Mouse (Mus musculus): ENCODE results near the gene Blzf1. TPM values are rescaled to one million over a fixed set of nuclear protein-coding genes. Genes with fewer than 3 reads are reported as not detected.
A peak's percentile ranks its signal among the peaks of the same experiment; 100 is the strongest.

Gene Blzf1
- polyA plus RNA-seq, 1 experiment: 19.2 TPM

DNA sequence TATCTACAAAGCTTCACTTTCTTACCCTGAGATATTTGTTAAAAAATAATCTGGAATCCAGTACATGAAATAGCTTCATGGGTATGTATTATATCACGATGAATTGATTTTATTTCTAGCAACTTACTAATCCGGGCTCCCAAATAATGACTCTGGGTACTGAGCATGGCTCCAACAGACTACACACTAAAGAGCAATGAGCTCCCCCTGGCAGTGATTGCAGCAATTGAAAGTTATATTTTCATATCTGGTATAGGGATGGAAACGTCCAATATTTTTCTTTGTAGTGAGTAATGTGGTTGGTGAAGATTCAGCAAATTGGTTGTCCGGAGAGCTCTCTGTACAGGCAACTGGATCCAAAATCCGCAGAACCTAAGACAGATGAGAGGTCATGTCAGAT lies 15.2 kb downstream of the Blzf1 start:
- H3K4me3 ChIP-seq (replicated peaks; ENCODE audit: insufficient read depth, low read depth, low read length): no peak overlapping the region
- no peak overlapping the region for H3K27ac ChIP-seq (ENCODE audit: insufficient read depth, low read length)
- 86% methylated on average over 5 of the region's 5 CpGs for WGBS
- DNase-seq: no peak
- TF ChIP-seq CTCF (IDR thresholded peaks at IDR 0.05; ENCODE audit: borderline replicate concordance, insufficient read depth, low read depth, low read length) (no peak), POLR2A (IDR thresholded peaks at IDR 0.05; ENCODE audit: borderline replicate concordance, insufficient read depth, low read length) (no peak)
- peaks cover 9% of the 10 kb centered on the region; the same call in 1 of the 2 replicates for H3K4me1 ChIP-seq (ENCODE audit: control insufficient read depth, insufficient read depth, low read length)
- H3K27me3 ChIP-seq (ENCODE audit: control insufficient read depth, insufficient read depth, low read length): no peaks in the 10 kb centered on the region

GRCm38 (mm10) chr1:164287406-164287805 lies 19.9 kb downstream of the Blzf1 start:
- Histone ChIP-seq H3K27ac (ENCODE audit: insufficient read depth, low read length) (peak overlapping the region; percentile 62), H3K27me3 (ENCODE audit: control insufficient read depth, insufficient read depth, low read length) (no peaks in the 10 kb centered on the region), H3K4me1 (ENCODE audit: control insufficient read depth, insufficient read depth, low read length) (peaks cover 11% of the 10 kb centered on the region; the same call in 1 of the 2 replicates), H3K4me3 (replicated peaks; ENCODE audit: insufficient read depth, low read depth, low read length) (peak overlapping the region; percentile 12)
- peak; percentile 73 to 80 for DNase-seq
- WGBS: 6% methylated on average over 15 of the region's 15 CpGs
- no peak for TF ChIP-seq CTCF (IDR thresholded peaks at IDR 0.05; ENCODE audit: borderline replicate concordance, insufficient read depth, low read depth, low read length)

GRCm38 (mm10) chr1:164284007-164284406 lies 23.3 kb downstream of the Blzf1 start:
- TF ChIP-seq POLR2A (IDR thresholded peaks at IDR 0.05; ENCODE audit: borderline replicate concordance, insufficient read depth, low read length) (no peak), CTCF (IDR thresholded peaks at IDR 0.05; ENCODE audit: borderline replicate concordance, insufficient read depth, low read depth, low read length) (no peak)
- H3K4me1 ChIP-seq (ENCODE audit: control insufficient read depth, insufficient read depth, low read length): peaks cover 11% of the 10 kb centered on the region; the same call in 1 of the 2 replicates
- no peak overlapping the region for H3K27ac ChIP-seq (ENCODE audit: insufficient read depth, low read length)
- no peaks in the 10 kb centered on the region for H3K27me3 ChIP-seq (ENCODE audit: control insufficient read depth, insufficient read depth, low read length)
- 93% methylated on average over 3 of the region's 3 CpGs for WGBS
- no peak overlapping the region for H3K4me3 ChIP-seq (replicated peaks; ENCODE audit: insufficient read depth, low read depth, low read length)
- DNase-seq: no peak

DNA sequence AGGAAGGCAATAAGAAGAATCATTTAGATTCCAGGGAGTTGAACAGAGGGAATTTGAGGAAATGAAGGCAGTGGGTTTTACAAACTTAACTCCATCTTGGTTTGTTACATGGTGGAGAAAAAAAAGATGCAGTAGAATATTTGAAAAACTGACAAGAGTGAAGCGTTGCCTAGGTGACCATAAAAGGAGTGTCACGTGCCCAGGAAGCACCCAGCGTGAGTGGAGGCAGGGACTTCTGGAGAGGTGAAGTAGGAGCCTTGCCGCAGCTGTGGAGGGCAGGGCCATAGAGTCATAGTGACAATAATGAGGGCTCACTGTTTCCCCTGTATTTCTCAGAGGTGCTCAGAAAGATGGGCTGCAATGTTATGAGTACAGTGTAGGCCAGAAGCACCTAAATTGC lies 28.0 kb downstream of the Blzf1 start:
- Histone ChIP-seq H3K27me3 (ENCODE audit: control insufficient read depth, insufficient read depth, low read length) (no peaks in the 10 kb centered on the region), H3K4me3 (replicated peaks; ENCODE audit: insufficient read depth, low read depth, low read length) (no peak overlapping the region), H3K27ac (ENCODE audit: insufficient read depth, low read length) (no peak overlapping the region), H3K4me1 (ENCODE audit: control insufficient read depth, insufficient read depth, low read length) (no peaks in the 10 kb centered on the region)
- TF ChIP-seq CTCF (IDR thresholded peaks at IDR 0.05; ENCODE audit: borderline replicate concordance, insufficient read depth, low read depth, low read length): no peak
- no peak for TF ChIP-seq POLR2A (IDR thresholded peaks at IDR 0.05; ENCODE audit: borderline replicate concordance, insufficient read depth, low read length)
- no peak for DNase-seq
- WGBS: 69% methylated on average over 4 of the region's 4 CpGs

- Histone ChIP-seq H3K27me3 (ENCODE audit: control insufficient read depth, insufficient read depth, low read length) (no peaks in the 10 kb centered on the region), H3K27ac (ENCODE audit: insufficient read depth, low read length) (no peak overlapping the region), H3K4me3 (replicated peaks; ENCODE audit: insufficient read depth, low read depth, low read length) (no peak overlapping the region), H3K4me1 (ENCODE audit: control insufficient read depth, insufficient read depth, low read length) (no peaks in the 10 kb centered on the region)
- TF ChIP-seq CTCF (IDR thresholded peaks at IDR 0.05; ENCODE audit: borderline replicate concordance, insufficient read depth, low read depth, low read length) (no peak), POLR2A (IDR thresholded peaks at IDR 0.05; ENCODE audit: borderline replicate concordance, insufficient read depth, low read length) (no peak)
- 81% methylated on average over 3 of the region's 3 CpGs for WGBS
- no peak for DNase-seq
These were observed 30.7 kb downstream of the Blzf1 start for GRCm38 (mm10) chr1:164276552-164276951.

DNA sequence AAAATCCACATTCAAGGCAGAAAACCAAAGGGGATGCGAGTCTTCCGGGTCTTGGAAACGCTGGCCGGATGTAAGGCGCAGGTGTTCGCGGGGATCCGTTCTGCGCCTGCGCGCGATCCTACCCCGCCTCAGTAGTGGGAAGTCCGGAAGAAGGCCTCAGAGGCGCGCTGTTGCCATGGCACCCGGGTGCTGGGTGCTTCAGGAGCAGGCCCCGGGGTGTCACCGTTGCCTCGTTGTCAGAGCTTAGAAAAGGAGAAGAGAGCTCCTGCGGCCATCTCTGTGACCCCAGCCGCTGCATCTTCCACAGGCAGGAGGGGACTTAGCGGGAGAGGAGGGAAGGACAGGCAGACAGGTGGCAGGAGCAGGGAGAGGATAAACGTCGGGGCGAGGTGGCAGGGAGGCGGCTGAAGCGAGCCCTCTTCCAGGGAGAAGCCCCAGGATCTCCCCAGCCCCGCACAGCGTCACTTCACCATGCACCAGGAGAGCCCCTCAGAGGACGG lies 31.8 kb downstream of the Blzf1 start, which contains the start of gene Ccdc181:
Ccdc181 (plus strand) TSS at position 131 of the 500 bp plus-strand sequence.
- peak; percentile 94 to 96 for DNase-seq
- TF ChIP-seq CTCF (IDR thresholded peaks at IDR 0.05; ENCODE audit: borderline replicate concordance, insufficient read depth, low read depth, low read length) (no peak), POLR2A (IDR thresholded peaks at IDR 0.05; ENCODE audit: borderline replicate concordance, insufficient read depth, low read length) (peak; percentile 82)
- Histone ChIP-seq H3K4me1 (ENCODE audit: control insufficient read depth, insufficient read depth, low read length) (no peaks in the 10 kb centered on the region), H3K27ac (ENCODE audit: insufficient read depth, low read length) (peak within 1 kb of the TSS; percentile 78), H3K4me3 (replicated peaks; ENCODE audit: insufficient read depth, low read depth, low read length) (peak within 1 kb of the TSS; percentile 99), H3K27me3 (ENCODE audit: control insufficient read depth, insufficient read depth, low read length) (no peaks in the 10 kb centered on the region)
- WGBS: under 1% methylated on average over 31 of the region's 31 CpGs

DNA sequence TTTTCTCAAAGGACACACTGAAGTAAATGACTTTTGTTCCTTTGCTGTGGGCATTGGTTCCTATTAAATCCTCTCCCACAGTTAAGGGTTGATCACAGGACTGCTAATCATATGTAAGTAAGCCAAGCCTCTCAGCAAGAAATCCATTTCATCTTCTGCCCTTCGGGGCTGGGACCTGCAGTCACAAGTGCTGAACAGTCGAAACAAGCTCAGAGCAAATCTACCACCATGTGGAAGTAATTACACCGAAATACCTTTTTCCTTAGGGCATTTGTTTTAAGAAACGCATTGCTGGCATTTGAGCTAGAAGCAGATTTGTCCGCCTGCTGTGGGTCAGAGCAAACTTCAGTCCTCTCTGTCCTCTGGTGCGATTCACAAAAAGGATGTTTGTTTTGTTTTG lies 33.6 kb downstream of the Blzf1 start:
- H3K4me3 ChIP-seq (replicated peaks; ENCODE audit: insufficient read depth, low read depth, low read length): no peak overlapping the region
- H3K27ac ChIP-seq (ENCODE audit: insufficient read depth, low read length): no peak overlapping the region
- 74% methylated on average over 6 of the region's 6 CpGs for WGBS
- no peaks in the 10 kb centered on the region for H3K4me1 ChIP-seq (ENCODE audit: control insufficient read depth, insufficient read depth, low read length)
- DNase-seq: peak in 1 of 2 experiments; percentile 15
- no peaks in the 10 kb centered on the region for H3K27me3 ChIP-seq (ENCODE audit: control insufficient read depth, insufficient read depth, low read length)
- TF ChIP-seq CTCF (IDR thresholded peaks at IDR 0.05; ENCODE audit: borderline replicate concordance, insufficient read depth, low read depth, low read length) (no peak), POLR2A (IDR thresholded peaks at IDR 0.05; ENCODE audit: borderline replicate concordance, insufficient read depth, low read length) (no peak)

DNA sequence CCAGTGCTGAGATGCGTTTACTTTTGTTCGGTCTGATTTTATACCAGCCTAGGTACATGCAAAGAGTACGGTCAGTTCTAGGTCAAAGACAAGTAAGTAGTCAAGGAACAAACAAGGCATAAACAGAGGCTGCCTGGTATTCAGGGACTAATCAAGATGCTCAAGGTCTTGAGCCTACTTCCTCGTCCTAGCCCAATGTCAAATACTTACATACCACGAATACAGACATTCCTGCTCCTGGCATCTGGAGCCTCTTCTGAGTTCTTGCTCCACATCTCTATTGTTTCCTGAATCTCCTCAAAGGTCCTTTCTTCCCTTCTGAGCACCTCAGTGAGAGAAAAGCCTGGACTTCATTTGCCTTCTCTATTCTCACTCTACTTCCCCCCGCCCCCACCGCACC lies 36.3 kb downstream of the Blzf1 start:
- H3K27ac ChIP-seq (ENCODE audit: insufficient read depth, low read length): no peak overlapping the region
- TF ChIP-seq CTCF (IDR thresholded peaks at IDR 0.05; ENCODE audit: borderline replicate concordance, insufficient read depth, low read depth, low read length) (no peak), POLR2A (IDR thresholded peaks at IDR 0.05; ENCODE audit: borderline replicate concordance, insufficient read depth, low read length) (no peak)
- H3K4me1 ChIP-seq (ENCODE audit: control insufficient read depth, insufficient read depth, low read length): no peaks in the 10 kb centered on the region
- no peak for DNase-seq
- WGBS: 89% methylated on average over 7 of the region's 7 CpGs
- no peaks in the 10 kb centered on the region for H3K27me3 ChIP-seq (ENCODE audit: control insufficient read depth, insufficient read depth, low read length)
- H3K4me3 ChIP-seq (replicated peaks; ENCODE audit: insufficient read depth, low read depth, low read length): no peak overlapping the region

All from cerebellum, adult 2 months (tissue).